Mouse (Mus musculus) intestine, postnatal 0 days (tissue): ENCODE measurements around the gene Ehd3. TPM values are rescaled to one million over a fixed set of nuclear protein-coding genes. Genes with fewer than 3 reads are reported as not detected.

Experiments
- ATAC-seq: fragments of 200-750 bp; cut with Nextera tagmentation; 2 replicates; pipeline ENCODE4 v1.8.0; 2017; ENCODE audit warnings: mild to moderate bottlenecking, moderate TSS enrichment, moderate library complexity
- H3K27ac ChIP-seq: fragments of 300-500 bp; sonication (generic); 2 replicates; pipeline ENCODE4 v1.5.1; 2014; ENCODE audit warnings: mild to moderate bottlenecking, low read depth, low read length, moderate library complexity
- H3K27me3 ChIP-seq: fragments of 300-500 bp; sonication (generic); replicated peaks from 2 replicates; pipeline ENCODE4 v1.6.1; 2014; ENCODE audit warnings: low read length, mixed read lengths; ENCODE audit not compliant: control insufficient read depth, insufficient read depth
- H3K36me3 ChIP-seq: fragments of 300-500 bp; sonication (generic); 2 replicates; pipeline ENCODE4 v1.6.1; 2014; ENCODE audit warnings: mild to moderate bottlenecking, moderate library complexity; ENCODE audit not compliant: control insufficient read depth, insufficient read depth
- H3K4me1 ChIP-seq: fragments of 300-500 bp; sonication (generic); replicated peaks from 2 replicates; pipeline ENCODE4 v1.6.1; 2014; ENCODE audit warnings: antibody characterized with exemption, low read length, mixed read lengths; ENCODE audit not compliant: control insufficient read depth, insufficient read depth
- H3K4me2 ChIP-seq: fragments of 300-500 bp; sonication (generic); replicated peaks from 2 replicates; pipeline ENCODE4 v1.6.1; 2014; ENCODE audit warnings: low read depth, mild to moderate bottlenecking, moderate library complexity
- H3K4me3 ChIP-seq: fragments of 300-500 bp; sonication (generic); 2 replicates; pipeline ENCODE4 v1.5.1; 2014; ENCODE audit warnings: low read depth, low read length
- H3K9ac ChIP-seq: fragments of 300-500 bp; sonication (generic); 2 replicates; pipeline ENCODE4 v1.6.1; 2014; ENCODE audit warnings: mild to moderate bottlenecking, low read depth, low read length
- H3K9me3 ChIP-seq: fragments of 300-500 bp; sonication (generic); 2 replicates; pipeline ENCODE4 v1.6.1; 2016; ENCODE audit warnings: mixed run types; ENCODE audit not compliant: control insufficient read depth
- CTCF ChIP-seq: sonication (generic); IDR thresholded peaks from 2 replicates; pipeline ENCODE4 v1.5.1; 2016; ENCODE audit warnings: low read depth, mild to moderate bottlenecking, control low read depth, antibody characterized with exemption, moderate library complexity
- WGBS: fragments of 180-500 bp; shearing (Covaris S2); extraction: QIAGEN DNeasy Blood & Tissue Kit; methylation state at CpG from one replicate; pipeline ENCODE4 v1.1.7; 2014; 5-methylcytosine and 5-hydroxymethylcytosine counted together
- polyA plus RNA-seq: library from polyadenylated mRNA; unstranded; fragments of >200 nt; fragmentation: Nextera tagmentation; extraction: Ambion mirVana; gene quantifications from 2 replicates; pipeline ENCODE4 v1.2.1, GENCODE M21; 2015

The Ehd3 gene
- polyA plus RNA-seq, 1 experiment from 2014 or later, result 5.0 TPM

DNA sequence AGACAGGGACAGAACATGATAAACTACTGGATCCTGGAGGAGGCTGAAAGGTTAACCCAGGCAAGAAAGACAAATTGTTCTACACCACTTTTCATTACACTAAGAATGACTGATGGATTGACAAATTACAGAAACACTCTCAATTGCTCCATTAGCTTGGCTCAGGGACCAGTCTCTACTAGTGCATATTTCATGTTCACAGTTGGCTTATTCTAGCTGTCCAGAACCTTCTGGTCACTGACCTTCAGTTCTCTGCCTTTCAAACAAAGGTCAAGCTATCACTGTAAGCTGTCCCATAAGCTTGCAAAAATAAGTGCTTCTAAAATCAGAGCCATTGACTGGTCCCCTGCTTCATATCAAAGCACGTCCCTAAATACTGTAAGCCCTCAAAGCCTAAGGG, 39.0 kb downstream of the Ehd3 start:
- H3K9me3 ChIP-seq, result no peaks in the 10 kb centered on the region
- H3K9ac ChIP-seq, result no peak overlapping the region
- 86% methylated on average over 1 of the region's 1 CpGs for WGBS
- no peaks in the 10 kb centered on the region for H3K27me3 ChIP-seq
- no peak overlapping the region for H3K4me3 ChIP-seq
- no peak overlapping the region for H3K27ac ChIP-seq
- TF ChIP-seq CTCF, result no peak
- H3K4me2 ChIP-seq, result no peak overlapping the region
- no peak for ATAC-seq
- no peaks in the 10 kb centered on the region for H3K36me3 ChIP-seq
- H3K4me1 ChIP-seq, result no peaks in the 10 kb centered on the region

GRCm38 (mm10) chr17:73845632-73846031, 41.7 kb downstream of the Ehd3 start:
- no peak for ATAC-seq
- Histone ChIP-seq H3K4me1 (no peaks in the 10 kb centered on the region), H3K36me3 (no peaks in the 10 kb centered on the region), H3K9me3 (no peaks in the 10 kb centered on the region), H3K4me3 (no peak overlapping the region), H3K9ac (no peak overlapping the region), H3K27me3 (no peaks in the 10 kb centered on the region), H3K4me2 (no peak overlapping the region), H3K27ac (no peak overlapping the region)
- WGBS, result 65% methylated on average over 3 of the region's 3 CpGs
- TF ChIP-seq CTCF, result no peak

DNA sequence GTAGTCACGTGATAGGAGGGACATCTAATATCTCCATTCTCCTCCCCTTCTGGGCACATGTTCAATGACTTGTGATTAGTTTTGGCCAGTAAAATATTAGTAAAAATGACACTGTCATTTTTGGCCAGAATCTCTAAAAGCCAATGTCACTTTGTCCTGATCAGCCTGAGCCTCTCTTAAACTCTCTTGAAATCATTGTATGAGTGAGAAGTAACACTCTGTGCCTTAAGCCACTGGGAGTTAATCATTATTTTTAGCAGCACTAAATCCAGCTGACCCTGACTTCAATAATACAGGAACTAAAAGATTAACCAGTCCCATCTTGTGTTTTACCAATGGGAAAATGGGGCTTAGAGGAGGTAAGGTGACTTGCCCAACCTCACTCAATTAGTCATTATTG, 43.5 kb downstream of the Ehd3 start:
- Histone ChIP-seq H3K4me1 (no peaks in the 10 kb centered on the region), H3K4me2 (no peak overlapping the region), H3K27ac (no peak overlapping the region), H3K27me3 (no peaks in the 10 kb centered on the region), H3K9ac (no peak overlapping the region), H3K36me3 (no peaks in the 10 kb centered on the region), H3K9me3 (no peaks in the 10 kb centered on the region), H3K4me3 (no peak overlapping the region)
- no peak for ATAC-seq
- WGBS, result 76% methylated on average over 1 of the region's 1 CpGs
- TF ChIP-seq CTCF, result no peak

DNA sequence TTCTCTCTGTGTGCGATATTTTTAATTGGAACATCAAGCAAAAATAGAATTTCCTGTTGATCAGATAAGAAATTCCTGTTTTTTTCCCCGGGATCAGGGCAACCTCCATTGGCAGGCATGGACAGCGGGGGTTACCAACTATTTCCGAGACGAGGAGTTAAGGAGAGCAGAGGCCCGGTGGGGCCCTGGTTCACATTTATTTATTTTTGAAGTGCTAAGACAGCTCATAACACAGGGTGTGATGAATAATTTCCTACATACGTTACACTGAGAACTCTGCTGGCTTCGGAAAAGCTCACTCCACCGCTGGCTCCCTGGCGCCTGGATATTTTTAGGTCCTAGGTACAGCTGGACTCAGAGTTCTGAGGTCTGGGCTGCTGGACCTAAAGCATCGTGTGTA, 49.1 kb downstream of the Ehd3 start:
- no peak for ATAC-seq
- Histone ChIP-seq H3K9me3 (no peaks in the 10 kb centered on the region), H3K4me1 (no peaks in the 10 kb centered on the region), H3K9ac (no peak overlapping the region), H3K27ac (no peak overlapping the region), H3K36me3 (no peaks in the 10 kb centered on the region), H3K4me3 (no peak overlapping the region), H3K4me2 (no peak overlapping the region), H3K27me3 (no peaks in the 10 kb centered on the region)
- TF ChIP-seq CTCF, result no peak
- WGBS, result 72% methylated on average over 11 of the region's 11 CpGs

DNA sequence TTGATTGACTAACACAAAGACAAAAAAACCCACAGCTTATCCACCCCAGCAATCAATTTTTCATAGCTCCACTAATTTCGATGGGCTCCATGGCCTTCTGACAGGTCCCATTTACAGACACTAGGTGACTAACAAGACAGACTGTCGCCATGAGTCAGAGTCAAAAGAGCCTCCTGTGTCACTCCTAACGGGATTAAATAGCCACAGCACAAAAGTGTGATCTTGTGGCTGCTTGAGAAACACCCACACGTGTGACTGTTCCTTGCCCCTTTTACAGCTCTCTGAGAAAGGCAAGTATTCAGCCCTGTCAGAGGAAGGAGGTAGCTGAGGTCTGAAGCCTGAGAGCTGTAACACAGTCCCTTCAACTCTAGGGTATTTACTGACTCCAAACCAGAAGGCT, 49.8 kb downstream of the Ehd3 start:
- H3K4me2 ChIP-seq, result no peak overlapping the region
- no peak overlapping the region for H3K27ac ChIP-seq
- no peak for ATAC-seq
- TF ChIP-seq CTCF, result no peak
- no peaks in the 10 kb centered on the region for H3K4me1 ChIP-seq
- no peak overlapping the region for H3K9ac ChIP-seq
- no peaks in the 10 kb centered on the region for H3K9me3 ChIP-seq
- no peaks in the 10 kb centered on the region for H3K36me3 ChIP-seq
- WGBS, result 74% methylated on average over 4 of the region's 4 CpGs
- H3K4me3 ChIP-seq, result no peak overlapping the region
- H3K27me3 ChIP-seq, result no peaks in the 10 kb centered on the region

- Histone ChIP-seq H3K4me3 (no peak overlapping the region), H3K36me3 (no peaks in the 10 kb centered on the region), H3K9ac (no peak overlapping the region), H3K9me3 (no peaks in the 10 kb centered on the region), H3K4me2 (no peak overlapping the region), H3K27ac (no peak overlapping the region), H3K4me1 (no peaks in the 10 kb centered on the region), H3K27me3 (no peaks in the 10 kb centered on the region)
- 90% methylated on average over 9 of the region's 9 CpGs for WGBS
- ATAC-seq, result no peak
- TF ChIP-seq CTCF, result no peak
Measured at GRCm38 (mm10) chr17:73869008-73869685, 65.2 kb downstream of the Ehd3 start.
